Mouse (Mus musculus) megakaryocyte progenitor cell, adult 5-6 weeks (primary cell): ENCODE results near the gene Tlr3. TPM values are rescaled to one million over a fixed set of nuclear protein-coding genes. Genes with fewer than 3 reads are reported as not detected.
A peak's percentile ranks its signal among the peaks of the same experiment; 100 is the strongest.

Experiments
- ATAC-seq: replicated peaks from 2 replicates; pipeline ENCODE4 v1.8.0; 2016; ENCODE audit warnings: mild to moderate bottlenecking, moderate TSS enrichment, inconsistent platforms; ENCODE audit not compliant: poor library complexity
- total RNA-seq, 2 experiments: library from RNA; stranded (forward) in 1 of 2; stranded (reverse) in 1 of 2; fragments of 157-497, 149-512 nt in 1 of 2; fragments of 200-1000 nt in 1 of 2; gene quantifications; 2 replicates each; pipeline versions ENCODE4 v1.2.3 to v1.2.4; 2015 to 2017

Tlr3 gene
- 1.2 and 1.9 TPM in 2 replicates for total RNA-seq (2015)
- 0.24 and 1.6 TPM in 2 replicates for total RNA-seq (2017)

DNA sequence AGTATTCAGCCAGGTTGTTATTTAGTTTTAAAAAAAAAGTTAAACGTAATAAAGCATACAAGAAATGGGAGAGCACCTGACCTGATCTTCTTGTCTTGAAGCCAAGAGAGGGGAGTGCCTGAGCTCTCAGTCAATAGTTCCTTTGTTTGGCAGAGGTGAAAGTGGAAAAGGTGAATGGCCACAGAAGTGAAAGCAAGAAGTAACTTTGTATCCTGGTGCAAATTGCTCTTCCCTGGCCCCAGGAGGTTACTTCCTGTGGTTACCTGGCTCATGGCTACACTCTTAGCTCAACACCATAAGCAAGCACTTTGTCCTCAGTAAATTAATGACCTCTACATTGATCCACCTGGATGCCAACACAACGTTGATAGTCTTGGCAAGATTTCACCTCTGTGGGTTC is at the start of gene Tlr3:
Gene Tlr3, minus strand, starts transcription at position 199 of the 400 bp plus-strand sequence.
- ATAC-seq: no peak

DNA sequence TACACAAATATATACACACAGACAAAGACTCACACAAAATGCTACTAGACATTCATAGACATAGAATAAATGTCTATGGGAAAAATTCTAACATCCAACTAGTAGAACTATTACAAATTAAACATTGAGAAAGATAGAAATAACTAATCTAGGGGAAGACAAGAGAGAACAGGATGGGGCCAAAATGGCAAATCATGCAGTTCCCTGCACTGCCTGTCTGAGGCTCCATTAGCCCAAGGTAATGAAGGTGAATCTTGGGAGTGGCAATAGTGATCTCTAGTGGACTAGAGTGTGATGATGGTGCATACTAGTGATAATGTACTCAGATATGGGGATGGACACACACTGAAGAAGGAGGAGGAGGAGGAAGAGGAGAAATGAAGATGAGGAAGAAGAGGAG is 47.0 kb upstream of the Tlr3 start:
- ATAC-seq: no peak

DNA sequence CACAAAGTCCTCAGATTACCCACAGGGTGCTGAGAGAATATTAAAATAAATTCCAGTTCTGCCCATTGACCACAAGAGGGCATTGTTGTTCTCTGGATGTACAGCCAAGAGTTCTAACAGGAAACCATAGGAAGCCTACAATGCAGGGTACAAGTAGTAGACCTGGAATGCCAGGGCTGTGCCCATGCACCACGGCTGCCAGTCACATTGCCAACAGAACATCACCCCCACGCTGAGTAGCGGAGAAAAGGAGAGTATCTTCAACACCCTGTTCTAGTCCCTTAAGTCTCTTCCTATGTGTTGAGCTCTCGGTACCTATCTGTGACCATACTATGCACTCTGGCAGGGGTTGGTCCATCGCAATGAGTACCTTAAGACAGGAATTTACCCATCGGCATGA is 43.5 kb upstream of the Tlr3 start:
- peak; percentile 91 for ATAC-seq

DNA sequence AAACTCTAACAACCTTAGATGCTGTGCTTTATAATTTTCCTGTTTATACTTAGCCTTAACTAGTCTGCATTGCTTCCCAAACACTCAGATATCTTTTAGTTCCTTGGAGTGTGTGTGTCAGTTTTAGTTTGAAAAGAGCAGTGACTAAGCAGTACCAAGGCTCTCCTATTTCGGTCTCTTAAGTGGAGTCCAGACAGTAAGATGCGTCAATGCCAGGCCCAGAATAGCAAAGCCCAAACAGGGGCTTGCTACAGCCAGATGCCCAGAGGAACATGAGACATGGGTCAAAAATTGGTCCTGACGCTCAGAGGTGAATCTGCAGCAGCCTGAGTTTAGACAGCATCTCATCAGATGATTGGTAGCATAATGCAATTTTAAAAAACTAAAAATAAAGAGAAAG is 41.2 kb upstream of the Tlr3 start:
- ATAC-seq: no peak

DNA sequence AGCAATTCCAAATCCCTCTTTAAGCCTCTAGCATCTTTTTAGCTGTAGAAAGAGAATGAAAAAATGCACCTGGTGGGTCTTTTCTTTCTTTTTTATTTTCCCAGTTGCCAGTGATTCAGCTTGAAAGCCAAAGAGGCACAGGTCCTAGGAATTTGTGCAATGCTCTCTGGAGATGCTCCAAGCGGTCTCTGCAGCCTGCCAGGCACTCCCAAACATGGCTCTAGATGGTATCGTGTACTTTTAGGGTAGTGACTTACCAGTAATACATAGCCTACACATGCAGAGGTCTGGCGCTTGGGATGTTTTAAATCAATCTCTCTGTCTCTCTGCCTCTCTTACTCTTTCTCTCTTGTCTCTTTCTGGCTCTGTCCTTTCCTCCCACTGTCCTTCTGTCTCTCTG is 38.0 kb upstream of the Tlr3 start:
- ATAC-seq: no peak

DNA sequence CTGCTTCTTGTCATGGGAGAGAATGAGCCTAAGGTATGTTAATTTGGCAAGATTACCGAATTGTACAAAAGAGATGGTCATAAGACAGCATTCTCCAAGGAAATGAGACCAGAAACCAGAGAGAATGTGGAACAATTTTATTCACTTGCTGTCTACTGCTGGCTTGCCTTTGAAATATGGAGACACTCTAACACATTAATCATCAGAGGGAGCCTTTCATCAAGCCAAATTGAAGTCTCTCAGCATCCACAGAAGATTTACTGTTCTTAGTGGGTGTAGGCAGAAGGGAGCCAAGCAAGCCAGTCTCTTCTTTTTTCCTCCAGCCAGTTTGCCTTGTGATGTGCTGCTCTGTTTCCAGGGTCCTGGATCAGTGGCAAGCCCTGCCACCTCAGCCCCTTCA is 37.4 kb upstream of the Tlr3 start:
- ATAC-seq: no peak

DNA sequence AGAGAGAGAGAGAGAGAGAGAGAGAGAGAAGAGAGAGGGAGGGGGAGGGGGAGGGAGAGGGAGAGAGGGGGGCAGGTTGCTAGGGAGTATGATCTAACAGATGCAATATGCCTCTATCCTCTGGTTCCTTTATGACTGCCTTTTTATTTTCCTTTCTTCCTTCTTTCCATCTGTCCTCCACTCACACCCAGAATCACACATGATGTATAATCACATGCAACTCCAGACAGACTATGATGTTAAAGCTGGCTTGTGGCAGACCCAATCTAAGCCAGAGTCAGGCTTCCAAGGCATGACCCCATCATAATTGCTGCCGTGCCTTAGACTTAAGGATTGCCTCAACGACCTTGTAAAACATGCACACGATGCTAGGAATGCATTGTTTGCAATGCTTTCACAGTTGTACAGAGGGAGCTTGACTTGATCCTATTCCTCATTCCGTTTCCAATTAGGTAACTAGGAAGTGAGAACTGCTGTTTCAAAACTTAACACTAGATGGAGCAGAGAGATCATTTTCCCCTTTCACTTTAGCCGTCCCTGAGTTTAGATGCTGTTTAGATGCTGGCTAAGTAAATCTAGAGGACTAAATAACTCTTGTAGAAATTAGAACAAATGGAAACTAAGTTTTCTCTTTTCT is 28.1 kb upstream of the Tlr3 start:
- ATAC-seq: peak; percentile 90

DNA sequence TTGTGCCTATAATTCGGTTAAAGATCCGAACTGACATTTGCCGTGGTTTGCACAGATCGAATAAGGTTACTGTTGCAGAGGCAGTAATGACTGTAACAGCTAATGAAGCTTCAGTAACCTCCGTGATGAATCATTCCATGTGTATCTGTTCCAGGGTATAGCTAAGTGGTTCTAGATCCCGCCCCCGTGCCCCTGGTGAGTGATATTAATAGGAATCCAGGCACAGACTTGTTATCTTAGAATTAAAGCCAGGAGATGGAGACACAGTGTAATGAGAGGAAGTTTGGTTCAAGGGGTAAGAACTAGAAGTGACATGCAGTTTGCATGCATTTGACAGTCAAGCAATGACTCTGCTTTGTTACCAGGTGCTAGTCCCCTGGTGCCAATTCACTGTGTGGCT is 9.3 kb upstream of the Tlr3 start:
- no peak for ATAC-seq

DNA sequence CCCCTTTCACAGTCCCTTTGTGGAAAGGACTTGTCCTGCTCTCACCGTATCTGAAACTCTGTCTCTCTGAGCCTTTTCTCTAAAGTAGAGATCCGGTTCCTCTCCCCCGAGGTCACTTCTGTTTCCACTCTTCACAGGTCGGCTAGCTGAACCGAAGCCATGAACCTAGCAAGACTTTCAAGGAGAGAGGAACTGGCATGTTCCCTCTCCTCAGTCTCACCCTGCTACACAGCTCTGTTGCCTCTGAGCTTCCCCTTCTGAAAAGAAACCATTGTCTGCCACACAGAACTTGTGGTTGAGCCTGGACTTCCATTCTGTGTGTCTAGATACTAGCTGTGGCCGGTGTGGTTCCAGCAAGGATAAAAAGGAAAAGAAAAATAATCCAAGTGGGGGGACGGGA is 4.1 kb upstream of the Tlr3 start:
- ATAC-seq: peak; percentile 86

DNA sequence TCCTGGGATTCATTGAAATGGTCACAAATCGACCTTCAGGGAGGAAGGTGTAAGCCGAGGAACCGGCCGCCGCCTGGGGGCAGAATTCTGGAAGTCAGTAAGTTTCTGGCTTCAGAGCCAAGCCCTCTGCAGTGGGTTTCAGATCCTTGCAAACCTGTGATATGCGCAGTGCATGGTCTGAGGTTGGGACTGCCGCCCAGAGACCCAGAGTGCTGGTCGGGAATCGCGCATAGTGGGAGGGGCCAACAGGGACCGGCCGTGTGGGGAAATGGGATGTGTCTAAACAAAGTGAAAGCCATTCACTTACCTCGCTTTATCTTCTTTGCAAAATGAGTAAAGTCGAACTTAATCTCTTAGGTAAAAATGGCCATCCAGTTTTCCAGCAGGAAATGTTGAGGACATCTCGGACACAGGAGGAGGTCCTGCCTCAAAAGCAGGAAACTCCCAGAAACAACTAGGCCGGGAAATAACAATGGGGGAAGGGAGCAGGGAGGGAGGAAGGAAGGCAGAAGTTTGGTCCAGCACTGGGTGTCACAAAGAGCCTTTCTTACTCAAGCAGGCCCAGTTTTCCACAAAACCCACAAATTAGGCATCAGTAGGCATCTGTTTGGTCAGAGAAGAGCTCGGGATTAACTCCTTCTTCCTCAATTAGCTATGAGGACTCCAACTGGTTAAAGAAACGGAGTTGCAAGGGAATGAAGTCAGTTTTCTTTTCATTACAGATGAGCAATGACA is 567 bp downstream of the Tlr3 start:
- peak; percentile 79 for ATAC-seq

DNA sequence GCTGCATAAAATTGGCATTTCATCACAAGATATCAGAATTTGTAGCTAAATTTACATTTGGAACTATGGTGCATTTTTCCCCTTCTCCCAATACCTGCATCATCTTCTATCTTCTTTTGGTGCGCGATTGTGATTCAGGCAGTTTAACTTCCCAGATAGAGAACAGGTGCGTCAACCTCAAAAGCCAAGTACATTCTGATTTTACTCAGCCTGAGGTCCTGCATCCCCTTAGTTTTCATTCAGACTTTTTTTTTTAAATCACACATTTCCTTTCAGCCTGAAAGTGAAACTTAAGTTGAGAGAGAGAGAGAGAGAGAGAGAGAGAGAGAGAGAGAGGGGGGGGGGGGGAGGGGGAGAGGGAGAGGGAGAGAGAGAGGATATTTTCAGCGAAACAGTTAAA is 1.2 kb downstream of the Tlr3 start:
- no peak; the same call in 1 of the 2 replicates for ATAC-seq

DNA sequence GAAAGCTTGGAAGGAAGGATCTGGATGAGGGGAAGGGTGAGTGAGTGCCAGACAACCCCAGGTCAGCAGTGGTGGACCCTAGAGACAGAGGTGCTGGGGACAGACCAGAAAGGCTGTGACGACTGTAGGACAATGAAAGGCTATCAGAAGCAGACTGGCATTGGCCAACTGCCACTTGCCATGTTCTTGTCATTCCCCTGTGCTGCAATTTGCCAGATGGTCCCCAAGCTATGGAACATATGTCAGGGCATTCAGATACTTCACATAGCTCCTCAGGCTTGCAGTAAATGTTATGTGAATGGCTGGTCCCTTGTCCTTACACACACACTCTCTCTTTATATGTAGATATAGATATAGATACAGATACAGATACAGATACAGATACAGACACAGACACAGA is 27.6 kb downstream of the Tlr3 start:
- no peak for ATAC-seq

DNA sequence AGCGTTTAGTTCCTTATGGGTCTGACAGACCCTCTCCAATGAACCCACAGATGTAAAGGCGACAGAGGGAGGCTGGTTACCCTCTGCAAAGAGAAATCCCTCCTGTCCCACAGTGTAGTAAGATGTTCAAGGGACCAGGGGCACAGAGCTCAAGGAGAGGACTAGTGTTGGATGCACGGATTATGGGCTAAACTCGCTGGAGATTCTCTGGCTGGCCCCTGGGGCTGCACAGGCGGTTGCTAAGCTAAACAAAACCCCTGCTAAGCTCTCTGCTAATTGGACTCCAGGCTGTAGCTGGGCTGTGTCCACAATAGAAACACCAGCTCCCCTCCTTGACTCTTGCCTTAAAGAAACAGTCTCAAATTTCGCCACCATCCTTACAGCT is 28.9 kb downstream of the Tlr3 start, which contains the start of gene Fam149a:
Gene Fam149a, minus strand, starts transcription at position 329 of the 385 bp plus-strand sequence.
- no peak for ATAC-seq

DNA sequence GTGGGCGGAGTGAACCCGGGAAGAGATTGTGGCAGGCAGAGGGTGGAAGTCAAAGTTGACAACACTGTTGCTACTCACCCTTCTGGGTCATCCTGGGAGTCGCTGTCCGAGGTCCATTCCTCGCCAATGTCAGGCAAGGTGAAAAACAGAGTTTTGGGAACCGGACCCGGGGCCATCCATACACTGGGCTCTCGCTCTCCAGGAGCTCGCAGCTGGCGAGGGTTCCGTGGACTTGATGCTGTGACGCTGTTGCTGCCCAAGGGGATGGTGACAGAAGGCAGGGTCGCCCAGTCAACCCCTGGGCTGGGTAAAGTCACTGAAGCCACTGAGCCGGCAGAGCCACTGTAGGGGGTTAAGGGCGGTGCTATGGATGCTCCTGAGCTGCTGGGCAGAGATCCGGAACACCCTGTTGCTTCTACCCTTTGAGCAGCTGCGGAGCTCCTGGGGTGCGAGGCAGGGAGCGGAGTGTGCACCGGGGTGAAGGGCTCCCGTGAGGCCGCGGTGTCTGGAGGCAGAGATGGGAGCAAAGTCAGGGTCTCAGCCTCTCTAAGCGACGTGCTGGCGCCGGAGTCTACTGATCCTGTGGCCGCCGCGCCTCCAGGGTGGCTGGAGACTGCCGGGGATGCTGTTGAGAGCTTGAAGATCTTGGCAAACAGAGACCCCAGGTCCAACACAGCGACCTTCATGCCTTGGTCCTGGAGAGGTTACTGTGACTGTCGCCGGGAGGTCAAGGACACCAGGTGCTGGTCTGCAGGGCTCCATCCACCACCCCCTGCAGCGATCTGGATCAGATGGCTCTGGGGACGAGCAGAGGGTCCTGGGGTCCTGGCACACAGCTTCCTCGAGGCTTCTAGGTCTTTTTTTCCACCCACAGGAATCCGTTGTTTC is 29.6 kb downstream of the Tlr3 start:
- no peak for ATAC-seq

DNA sequence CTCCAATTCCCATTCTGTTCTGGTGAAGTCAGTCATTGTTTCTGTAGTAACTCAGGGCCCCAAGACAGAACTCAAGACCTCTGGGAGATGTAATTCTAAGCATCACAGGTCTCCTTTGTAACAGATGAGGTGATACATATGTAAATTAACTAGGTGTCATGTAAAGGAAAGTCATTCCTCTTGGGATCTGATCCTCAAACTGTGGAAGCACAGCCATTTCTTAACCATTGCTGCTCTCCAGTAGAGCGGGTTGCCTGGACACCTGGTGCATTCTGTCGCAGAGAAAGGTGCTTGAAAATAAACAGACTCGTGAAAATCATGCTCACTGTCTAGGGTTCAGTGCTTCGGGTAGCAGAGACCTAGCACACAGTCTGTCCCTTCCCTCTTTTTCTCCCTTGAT is 30.3 kb downstream of the Tlr3 start:
- ATAC-seq: no peak

DNA sequence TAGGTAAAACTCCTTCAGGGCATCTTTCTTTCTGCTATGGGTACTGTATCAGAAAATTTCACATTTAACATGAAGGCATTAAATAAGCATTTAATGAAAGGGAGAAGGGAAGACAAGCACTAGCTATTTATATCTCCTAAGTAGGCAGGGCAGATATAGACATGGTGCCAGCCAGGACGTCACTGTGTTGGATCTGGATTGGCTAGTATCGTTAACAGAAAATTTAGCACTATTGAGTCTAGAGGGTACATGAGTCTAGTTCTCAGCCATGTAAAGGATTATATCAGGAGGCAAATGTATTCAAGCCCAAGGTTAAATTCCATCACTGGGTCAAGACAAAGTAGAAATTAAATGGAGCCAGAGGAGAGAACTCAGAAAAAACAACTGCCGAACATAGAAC is 36.8 kb downstream of the Tlr3 start:
- ATAC-seq: no peak

DNA sequence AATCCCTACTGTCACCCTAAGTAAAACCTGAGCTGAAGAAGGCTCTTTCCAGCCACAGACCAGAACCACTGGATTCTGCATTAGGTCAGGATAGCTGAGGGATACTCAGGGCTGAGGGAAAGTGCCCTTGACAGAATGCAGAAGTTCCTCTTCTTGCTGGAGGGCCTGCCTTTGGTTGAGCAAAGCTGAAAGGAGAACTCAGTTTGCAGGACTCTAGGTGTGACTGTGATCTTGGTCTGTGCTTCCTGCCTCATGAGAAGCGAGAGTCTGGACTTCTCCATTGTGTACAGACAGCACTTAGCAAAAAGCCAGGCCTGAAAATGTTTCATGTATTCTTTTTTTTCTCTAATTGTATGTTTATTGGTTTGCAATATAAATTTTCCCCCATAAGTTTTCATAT is 43.7 kb downstream of the Tlr3 start:
- ATAC-seq: peak; percentile 99

DNA sequence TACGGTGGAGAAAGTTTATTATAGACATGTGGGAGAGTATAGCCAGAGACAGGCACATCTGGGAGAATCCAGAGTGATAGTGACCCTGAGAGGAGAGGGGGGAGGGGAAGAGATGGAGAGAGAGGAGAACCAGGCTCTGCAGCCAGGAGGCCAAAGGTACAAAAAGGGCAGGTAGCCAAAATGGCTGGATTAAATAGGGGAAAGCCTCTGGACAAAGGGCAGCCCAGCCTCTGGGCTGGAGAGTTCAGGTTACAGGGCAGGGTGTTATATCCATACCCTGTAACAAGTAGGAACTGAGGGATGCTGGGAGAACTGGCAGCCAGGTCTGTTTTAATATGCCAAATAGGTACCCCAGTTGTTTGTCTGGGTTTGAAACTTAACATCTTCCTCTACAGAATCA is 47.7 kb downstream of the Tlr3 start:
- ATAC-seq: no peak

DNA sequence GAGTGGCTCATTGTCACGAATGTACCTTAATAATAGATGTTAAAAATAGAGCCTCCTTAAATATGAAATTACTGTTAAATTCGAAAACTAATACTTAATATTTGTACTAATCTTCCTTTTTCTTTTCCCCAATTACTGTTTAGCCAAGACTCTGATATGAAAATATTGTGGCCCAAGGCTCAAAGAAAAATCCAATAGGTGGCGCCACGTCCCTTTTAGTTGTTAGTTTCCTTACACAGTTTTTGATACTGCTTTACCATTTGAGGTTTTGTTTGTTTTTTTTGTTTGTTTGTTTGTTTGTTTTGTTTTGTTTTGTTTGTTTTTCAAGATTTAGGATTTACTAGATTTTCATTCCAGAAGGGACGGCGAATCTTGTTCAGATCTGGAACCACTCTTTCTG is 48.6 kb downstream of the Tlr3 start:
- no peak for ATAC-seq

DNA sequence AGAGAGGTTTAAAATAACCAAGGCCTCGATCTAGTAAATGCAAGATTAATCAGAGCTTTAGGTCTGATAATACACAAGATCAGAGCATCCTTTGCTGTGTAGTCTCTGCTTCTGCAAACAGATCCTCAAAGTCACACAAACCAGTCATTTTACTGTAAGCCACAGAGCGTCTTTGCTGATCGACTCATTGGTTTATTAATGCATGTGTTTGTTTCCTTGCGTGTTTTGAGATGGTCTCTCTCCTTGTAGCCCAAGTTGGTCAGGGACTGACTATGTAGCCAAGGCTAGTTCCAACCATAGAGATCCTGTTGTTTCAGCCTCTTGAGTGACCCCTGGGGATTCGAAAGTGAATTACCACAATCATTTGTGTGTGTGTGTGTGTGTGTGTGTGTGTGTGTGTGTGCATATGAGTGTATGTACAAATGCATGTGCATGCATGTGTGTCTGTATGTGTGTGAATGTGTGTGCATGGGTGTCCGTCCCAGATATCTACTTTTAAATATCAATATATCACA is 51.7 kb downstream of the Tlr3 start:
- ATAC-seq: peak; percentile 61

DNA sequence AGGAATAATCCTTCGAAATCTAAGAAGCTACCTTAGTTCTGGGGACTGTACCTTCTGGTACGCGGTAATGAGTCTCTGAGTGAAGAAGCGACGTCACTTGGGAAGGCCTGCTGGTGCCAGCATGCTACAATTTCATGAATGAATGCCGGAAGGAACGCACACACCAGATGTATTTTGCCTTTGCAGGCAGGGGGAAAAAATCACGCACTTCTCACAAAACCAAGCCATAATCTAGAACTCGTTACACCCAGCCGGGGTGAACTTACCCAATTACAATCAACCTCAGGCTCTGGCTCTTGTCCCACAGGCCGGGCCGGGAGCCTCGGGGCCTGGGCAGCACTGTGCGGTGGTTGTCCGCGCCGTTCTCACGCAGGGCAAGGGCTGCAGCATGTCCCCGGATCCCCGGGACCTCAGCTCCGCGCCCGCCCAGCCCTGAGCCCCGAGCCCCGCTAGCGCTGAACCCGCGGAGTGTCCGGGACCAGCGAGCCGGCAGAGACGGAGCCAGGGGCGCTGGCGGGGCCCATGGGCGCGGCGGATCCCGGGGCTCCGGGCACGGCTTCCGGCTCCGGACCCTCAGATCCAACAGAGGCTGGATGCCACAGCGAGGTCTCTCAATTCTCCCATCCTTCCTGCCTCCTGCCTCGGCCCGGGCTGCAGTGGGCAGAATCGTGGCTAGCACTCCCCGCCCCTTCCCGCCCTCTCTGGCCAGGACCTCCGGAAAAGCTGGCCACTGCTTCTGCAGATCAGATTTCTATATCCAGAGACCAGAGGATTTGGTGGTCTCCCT is 52.6 kb downstream of the Tlr3 start:
- peak; percentile 46; the same call in 1 of the 2 replicates for ATAC-seq
